Mouse (Mus musculus): ENCODE measurements around the gene Entpd7. TPM values are rescaled to one million over a fixed set of nuclear protein-coding genes. Genes with fewer than 3 reads are reported as not detected.

The Entpd7 gene
- polyA plus RNA-seq (2012; rRNA removed), result 6.1 and 6.5 TPM in 2 replicates

- peak; percentile 99 for DNase-seq
- under 1% methylated on average over 60 of the region's 60 CpGs for WGBS
- Histone ChIP-seq H3K36me3 (ENCODE audit: control insufficient read depth, insufficient read depth, low read length) (no peaks in the 10 kb centered on the region), H3K4me1 (ENCODE audit: control insufficient read depth, insufficient read depth, low read length) (peaks cover 3% of the 10 kb centered on the region), H3K27me3 (replicated peaks; ENCODE audit: control insufficient read depth, insufficient read depth, low read length) (no peaks in the 10 kb centered on the region), H3K4me3 (ENCODE audit: insufficient read depth, low read depth, low read length) (peak within 1 kb of the TSS; percentile 84), H3K27ac (ENCODE audit: insufficient read depth, low read depth, low read length) (peak within 1 kb of the TSS; percentile 43; the same call in 1 of the 2 replicates)
- TF ChIP-seq CTCF (conservative IDR thresholded peaks at IDR 0.05; ENCODE audit: insufficient read depth, insufficient read length, low read depth, low read length) (peak; percentile 45), POLR2A (IDR thresholded peaks at IDR 0.05; ENCODE audit: low read depth, low read length) (peak; percentile 91)
Observed at GRCm38 (mm10) chr19:43689419-43690246, at the start of gene Entpd7. Gene Entpd7, plus strand, starts transcription at chr19:43689672.

- Histone ChIP-seq H3K27ac (ENCODE audit: insufficient read depth, low read depth, low read length) (no peak overlapping the region), H3K4me3 (ENCODE audit: insufficient read depth, low read depth, low read length) (no peak overlapping the region), H3K27me3 (replicated peaks; ENCODE audit: control insufficient read depth, insufficient read depth, low read length) (no peaks in the 10 kb centered on the region), H3K4me1 (ENCODE audit: control insufficient read depth, insufficient read depth, low read length) (no peaks in the 10 kb centered on the region), H3K36me3 (ENCODE audit: control insufficient read depth, insufficient read depth, low read length) (no peaks in the 10 kb centered on the region)
- no peak for DNase-seq
- WGBS, result 73% methylated on average over 11 of the region's 11 CpGs
- TF ChIP-seq POLR2A (IDR thresholded peaks at IDR 0.05; ENCODE audit: low read depth, low read length) (no peak), CTCF (conservative IDR thresholded peaks at IDR 0.05; ENCODE audit: insufficient read depth, insufficient read length, low read depth, low read length) (no peak)
Observed at GRCm38 (mm10) chr19:43641833-43642232, 47.6 kb upstream of the Entpd7 start.

- Histone ChIP-seq H3K36me3 (ENCODE audit: control insufficient read depth, insufficient read depth, low read length) (no peaks in the 10 kb centered on the region), H3K27me3 (replicated peaks; ENCODE audit: control insufficient read depth, insufficient read depth, low read length) (no peaks in the 10 kb centered on the region), H3K4me1 (ENCODE audit: control insufficient read depth, insufficient read depth, low read length) (no peaks in the 10 kb centered on the region), H3K27ac (ENCODE audit: insufficient read depth, low read depth, low read length) (no peak overlapping the region), H3K4me3 (ENCODE audit: insufficient read depth, low read depth, low read length) (no peak overlapping the region)
- 85% methylated on average over 9 of the region's 9 CpGs for WGBS
- TF ChIP-seq POLR2A (IDR thresholded peaks at IDR 0.05; ENCODE audit: low read depth, low read length), result no peak
- no peak for TF ChIP-seq CTCF (conservative IDR thresholded peaks at IDR 0.05; ENCODE audit: insufficient read depth, insufficient read length, low read depth, low read length)
- DNase-seq, result no peak
Observed at GRCm38 (mm10) chr19:43642843-43643242, 46.6 kb upstream of the Entpd7 start.

- H3K27me3 ChIP-seq (replicated peaks; ENCODE audit: control insufficient read depth, insufficient read depth, low read length), result no peaks in the 10 kb centered on the region
- H3K4me1 ChIP-seq (ENCODE audit: control insufficient read depth, insufficient read depth, low read length), result no peaks in the 10 kb centered on the region
- no peaks in the 10 kb centered on the region for H3K36me3 ChIP-seq (ENCODE audit: control insufficient read depth, insufficient read depth, low read length)
- 93% methylated on average over 9 of the region's 9 CpGs for WGBS
- DNase-seq, result no peak
- TF ChIP-seq POLR2A (IDR thresholded peaks at IDR 0.05; ENCODE audit: low read depth, low read length), result no peak
- TF ChIP-seq CTCF (conservative IDR thresholded peaks at IDR 0.05; ENCODE audit: insufficient read depth, insufficient read length, low read depth, low read length), result no peak
- no peak overlapping the region for H3K4me3 ChIP-seq (ENCODE audit: insufficient read depth, low read depth, low read length)
- no peak overlapping the region for H3K27ac ChIP-seq (ENCODE audit: insufficient read depth, low read depth, low read length)
Observed at GRCm38 (mm10) chr19:43645508-43645907, 44.0 kb upstream of the Entpd7 start.

- Histone ChIP-seq H3K36me3 (ENCODE audit: control insufficient read depth, insufficient read depth, low read length) (no peaks in the 10 kb centered on the region), H3K27me3 (replicated peaks; ENCODE audit: control insufficient read depth, insufficient read depth, low read length) (no peaks in the 10 kb centered on the region), H3K4me1 (ENCODE audit: control insufficient read depth, insufficient read depth, low read length) (no peaks in the 10 kb centered on the region), H3K27ac (ENCODE audit: insufficient read depth, low read depth, low read length) (no peak overlapping the region), H3K4me3 (ENCODE audit: insufficient read depth, low read depth, low read length) (no peak overlapping the region)
- 55% methylated on average over 7 of the region's 7 CpGs for WGBS
- no peak for TF ChIP-seq POLR2A (IDR thresholded peaks at IDR 0.05; ENCODE audit: low read depth, low read length)
- TF ChIP-seq CTCF (conservative IDR thresholded peaks at IDR 0.05; ENCODE audit: insufficient read depth, insufficient read length, low read depth, low read length), result no peak
- DNase-seq, result no peak
Observed at GRCm38 (mm10) chr19:43646852-43647251, 42.6 kb upstream of the Entpd7 start.

GRCm38 (mm10) chr19:43647261-43647660 is 42.2 kb upstream of the Entpd7 start:
- no peaks in the 10 kb centered on the region for H3K36me3 ChIP-seq (ENCODE audit: control insufficient read depth, insufficient read depth, low read length)
- no peak overlapping the region for H3K4me3 ChIP-seq (ENCODE audit: insufficient read depth, low read depth, low read length)
- no peak overlapping the region for H3K27ac ChIP-seq (ENCODE audit: insufficient read depth, low read depth, low read length)
- no peaks in the 10 kb centered on the region for H3K27me3 ChIP-seq (replicated peaks; ENCODE audit: control insufficient read depth, insufficient read depth, low read length)
- DNase-seq, result no peak
- 82% methylated on average over 9 of the region's 9 CpGs for WGBS
- H3K4me1 ChIP-seq (ENCODE audit: control insufficient read depth, insufficient read depth, low read length), result no peaks in the 10 kb centered on the region
- no peak for TF ChIP-seq CTCF (conservative IDR thresholded peaks at IDR 0.05; ENCODE audit: insufficient read depth, insufficient read length, low read depth, low read length)
- no peak for TF ChIP-seq POLR2A (IDR thresholded peaks at IDR 0.05; ENCODE audit: low read depth, low read length)

GRCm38 (mm10) chr19:43648343-43648742 is 41.1 kb upstream of the Entpd7 start:
- no peaks in the 10 kb centered on the region for H3K27me3 ChIP-seq (replicated peaks; ENCODE audit: control insufficient read depth, insufficient read depth, low read length)
- H3K36me3 ChIP-seq (ENCODE audit: control insufficient read depth, insufficient read depth, low read length), result no peaks in the 10 kb centered on the region
- TF ChIP-seq CTCF (conservative IDR thresholded peaks at IDR 0.05; ENCODE audit: insufficient read depth, insufficient read length, low read depth, low read length) (no peak), POLR2A (IDR thresholded peaks at IDR 0.05; ENCODE audit: low read depth, low read length) (no peak)
- no peak for DNase-seq
- no peak overlapping the region for H3K4me3 ChIP-seq (ENCODE audit: insufficient read depth, low read depth, low read length)
- H3K27ac ChIP-seq (ENCODE audit: insufficient read depth, low read depth, low read length), result no peak overlapping the region
- WGBS, result 81% methylated on average over 4 of the region's 4 CpGs
- H3K4me1 ChIP-seq (ENCODE audit: control insufficient read depth, insufficient read depth, low read length), result no peaks in the 10 kb centered on the region
